Mouse (Mus musculus) lung, embryonic 14.5 days (tissue): ENCODE measurements around the gene Mettl23. TPM values are rescaled to one million over a fixed set of nuclear protein-coding genes. Genes with fewer than 3 reads are reported as not detected.

Source experiments
- ATAC-seq: fragments of 200-750 bp; cut with Nextera tagmentation; 2 replicates; pipeline ENCODE4 v1.8.0; 2017; ENCODE audit warnings: mild to moderate bottlenecking, moderate TSS enrichment, moderate library complexity; ENCODE audit not compliant: insufficient read depth
- DNase-seq: peaks from one replicate; pipeline ENCODE4 v3.0.0-alpha.2; 2015
- H3K27ac ChIP-seq: fragments of 300-500 bp; sonication (generic); 2 replicates; pipeline ENCODE4 v1.5.1; 2014; ENCODE audit warnings: low read depth, mild to moderate bottlenecking, moderate library complexity
- H3K27me3 ChIP-seq: fragments of 300-500 bp; sonication (generic); 2 replicates; pipeline ENCODE4 v1.6.1; 2014; ENCODE audit warnings: low read length, control low read depth; ENCODE audit not compliant: insufficient read depth
- H3K36me3 ChIP-seq: fragments of 300-500 bp; sonication (generic); 2 replicates; pipeline ENCODE4 v1.6.1; 2014; ENCODE audit warnings: control low read depth; ENCODE audit not compliant: insufficient read depth
- H3K4me1 ChIP-seq: fragments of 300-500 bp; sonication (generic); 2 replicates; pipeline ENCODE4 v1.6.1; 2014; ENCODE audit warnings: antibody characterized with exemption, control low read depth; ENCODE audit not compliant: insufficient read depth
- H3K4me2 ChIP-seq: fragments of 300-500 bp; sonication (generic); 2 replicates; pipeline ENCODE4 v1.6.1; 2014; ENCODE audit warnings: mild to moderate bottlenecking
- H3K4me3 ChIP-seq: fragments of 300-500 bp; sonication (generic); 2 replicates; pipeline ENCODE4 v1.5.1; 2014; ENCODE audit warnings: low read depth, low read length
- H3K9ac ChIP-seq: fragments of 300-500 bp; sonication (generic); 2 replicates; pipeline ENCODE4 v1.6.1; 2014
- H3K9me3 ChIP-seq: fragments of 300-500 bp; sonication (generic); 2 replicates; pipeline ENCODE4 v1.6.1; 2016; ENCODE audit warnings: low read depth, low read length, control low read depth
- CTCF ChIP-seq: IDR thresholded peaks from 2 replicates; pipeline ENCODE4 v1.5.1; 2016; ENCODE audit warnings: antibody characterized with exemption, low read depth
- WGBS: fragments of 180-500 bp; shearing (Covaris S2); extraction: QIAGEN DNeasy Blood & Tissue Kit; methylation state at CpG from one replicate; pipeline ENCODE4 v1.1.7; 2014; 5-methylcytosine and 5-hydroxymethylcytosine counted together
- polyA plus RNA-seq: library from polyadenylated mRNA; unstranded; fragments of >200 nt; fragmentation: Nextera tagmentation; extraction: Ambion mirVana; gene quantifications from 2 replicates; pipeline ENCODE4 v1.2.1, GENCODE M21; 2014

Gene Mettl23
- polyA plus RNA-seq, 1 experiment from 2014 or later = 62.2 TPM

DNA sequence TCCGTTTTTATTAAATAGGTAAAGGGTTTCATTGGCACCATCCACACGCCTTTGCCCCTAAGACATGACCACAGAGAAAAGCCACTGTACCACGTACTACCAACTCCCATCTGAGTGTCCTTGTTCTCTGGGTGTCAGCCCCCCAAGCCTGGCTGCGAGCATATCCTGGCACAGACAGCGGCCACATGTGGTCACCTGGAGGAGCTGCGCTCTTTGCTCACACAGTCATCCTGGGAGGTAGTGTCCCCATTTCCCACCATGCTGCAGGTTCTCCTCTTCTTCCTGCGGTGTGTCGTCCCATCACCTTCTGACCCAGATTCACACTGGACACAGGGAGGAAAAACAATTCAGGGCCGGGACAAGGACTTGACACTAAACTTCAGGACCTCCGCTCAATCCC, 5.6 kb upstream of the Mettl23 start:
- 93% methylated on average over 10 of the region's 10 CpGs for WGBS
- Histone ChIP-seq H3K36me3 (peaks cover 92% of the 10 kb centered on the region), H3K9me3 (no peaks in the 10 kb centered on the region), H3K27me3 (no peaks in the 10 kb centered on the region), H3K4me2 (no peak overlapping the region), H3K9ac (no peak overlapping the region), H3K27ac (no peak overlapping the region), H3K4me1 (peaks cover 3% of the 10 kb centered on the region; the same call in 1 of the 2 replicates), H3K4me3 (no peak overlapping the region)
- no peak for ATAC-seq
- TF ChIP-seq CTCF = 0 out of 2 replicates have a peak, but pooled peaks have one; percentile 6
- DNase-seq = no peak

DNA sequence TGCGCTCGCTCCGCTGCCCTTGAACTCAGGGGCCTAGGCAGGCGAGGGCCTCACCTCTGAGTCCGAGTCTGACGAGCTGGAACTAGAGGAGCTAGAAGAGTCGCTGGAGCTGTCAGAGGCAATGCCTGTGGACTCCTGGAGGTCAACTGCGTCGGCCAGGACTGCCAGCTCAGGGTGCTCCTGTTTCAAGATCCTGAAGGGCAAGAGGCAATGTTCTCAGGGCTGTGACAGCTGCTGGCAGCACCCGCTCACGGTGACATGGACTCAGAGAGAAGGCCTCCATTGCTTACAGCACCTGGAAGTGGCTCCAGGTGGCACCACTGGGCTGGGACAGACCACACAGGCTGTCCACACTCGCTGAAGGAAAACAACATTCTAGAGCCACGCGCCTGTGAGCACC, 4.1 kb upstream of the Mettl23 start:
- no peaks in the 10 kb centered on the region for H3K9me3 ChIP-seq
- peaks cover 78% of the 10 kb centered on the region for H3K36me3 ChIP-seq
- no peaks in the 10 kb centered on the region for H3K27me3 ChIP-seq
- no peak overlapping the region for H3K4me2 ChIP-seq
- peaks cover 3% of the 10 kb centered on the region; the same call in 1 of the 2 replicates for H3K4me1 ChIP-seq
- H3K27ac ChIP-seq = no peak overlapping the region
- DNase-seq = no peak
- H3K4me3 ChIP-seq = no peak overlapping the region
- ATAC-seq = no peak
- TF ChIP-seq CTCF = no peak
- 85% methylated on average over 14 of the region's 14 CpGs for WGBS
- no peak overlapping the region for H3K9ac ChIP-seq

DNA sequence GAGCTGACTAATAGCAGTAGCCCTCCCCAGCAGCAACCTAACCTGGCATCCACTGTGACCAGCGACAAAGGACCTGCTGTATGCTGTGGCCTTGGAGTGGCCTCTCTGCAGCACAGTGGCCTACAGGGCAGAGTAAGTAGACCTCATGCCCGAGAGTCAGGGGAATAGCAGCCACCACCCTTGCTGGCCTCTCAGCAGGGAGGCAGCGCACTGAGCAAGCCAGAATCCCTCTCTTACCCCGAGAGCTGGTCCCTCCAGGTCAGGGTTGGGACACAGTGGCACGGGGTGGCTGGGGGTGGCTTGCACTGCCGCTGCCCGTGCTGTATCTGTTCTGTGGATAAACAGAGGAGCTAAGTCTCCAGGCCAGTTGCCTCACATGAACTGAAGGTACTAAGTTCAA, 3.5 kb upstream of the Mettl23 start:
- Histone ChIP-seq H3K27ac (no peak overlapping the region), H3K9me3 (no peaks in the 10 kb centered on the region), H3K4me3 (no peak overlapping the region), H3K4me1 (peaks cover 3% of the 10 kb centered on the region; the same call in 1 of the 2 replicates), H3K4me2 (no peak overlapping the region), H3K9ac (no peak overlapping the region), H3K27me3 (no peaks in the 10 kb centered on the region), H3K36me3 (peaks cover 71% of the 10 kb centered on the region)
- no peak for ATAC-seq
- no peak for TF ChIP-seq CTCF
- DNase-seq = no peak
- 74% methylated on average over 7 of the region's 7 CpGs for WGBS

DNA sequence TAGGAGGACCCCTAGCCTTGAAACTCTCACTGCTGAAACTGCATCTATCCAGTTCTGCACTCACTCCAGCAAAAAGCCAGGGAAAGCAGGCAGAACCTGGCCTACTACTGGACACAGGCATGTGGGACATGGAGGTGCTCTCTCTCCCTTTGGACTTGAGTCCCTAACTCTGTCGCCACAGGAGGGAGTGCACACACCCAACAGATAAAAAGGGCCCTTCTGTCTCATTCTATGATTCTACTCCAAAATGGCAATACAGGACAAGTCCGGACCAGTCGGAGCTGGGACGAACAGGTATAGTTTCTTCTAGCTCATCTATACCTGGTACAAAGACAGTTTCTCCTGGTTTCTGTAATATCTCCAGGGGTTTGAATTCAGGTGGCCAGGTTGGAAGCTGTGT, 2.3 kb upstream of the Mettl23 start:
- peaks cover 3% of the 10 kb centered on the region; the same call in 1 of the 2 replicates for H3K4me1 ChIP-seq
- peak overlapping the region; percentile 83; the same call in 1 of the 2 replicates for H3K4me3 ChIP-seq
- H3K36me3 ChIP-seq = peaks cover 60% of the 10 kb centered on the region
- 82% methylated on average over 4 of the region's 4 CpGs for WGBS
- no peaks in the 10 kb centered on the region for H3K27me3 ChIP-seq
- H3K9me3 ChIP-seq = no peaks in the 10 kb centered on the region
- DNase-seq = no peak
- no peak for ATAC-seq
- peak overlapping the region; percentile 84 for H3K4me2 ChIP-seq
- no peak for TF ChIP-seq CTCF
- no peak overlapping the region for H3K27ac ChIP-seq
- H3K9ac ChIP-seq = peak overlapping the region; percentile 88; the same call in 1 of the 2 replicates

DNA sequence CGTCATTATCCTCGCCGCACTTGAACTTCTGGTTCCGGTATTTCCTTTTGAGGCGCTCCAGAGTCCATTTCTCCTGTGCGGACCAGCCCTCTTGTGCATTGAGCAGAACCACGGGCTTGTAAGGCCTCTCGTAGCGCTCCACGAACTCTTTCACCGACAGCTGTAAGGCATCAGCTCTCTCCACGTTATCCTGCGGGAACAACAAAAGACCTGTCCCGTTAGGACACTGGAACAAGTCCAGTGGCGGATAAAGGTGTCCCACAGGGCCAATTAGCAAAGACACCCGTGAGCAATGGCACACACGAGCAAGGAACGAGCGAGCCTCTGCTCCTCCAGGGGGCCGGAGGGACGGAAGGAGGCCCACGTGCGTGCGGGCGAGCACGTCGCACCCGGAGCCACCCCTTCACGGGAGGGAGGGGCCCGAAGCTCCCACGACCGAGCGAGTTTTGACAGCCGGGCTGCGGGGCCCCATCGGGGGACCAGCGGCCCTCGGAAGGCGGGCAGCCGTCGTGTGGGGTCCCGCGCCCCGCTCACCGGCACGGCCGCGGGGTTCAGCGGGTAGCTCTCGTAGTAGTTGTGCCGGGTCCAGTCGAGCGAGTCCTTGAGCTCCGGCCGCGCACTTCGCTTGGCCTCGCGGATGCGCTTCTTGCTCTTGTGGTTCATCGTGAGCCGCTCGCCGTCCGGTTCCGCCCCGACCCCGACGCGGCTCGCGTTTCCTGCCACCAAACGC, 382 bp upstream of the Mettl23 start:
- Histone ChIP-seq H3K9ac (peak overlapping the region; percentile 88), H3K27me3 (no peaks in the 10 kb centered on the region), H3K36me3 (peaks cover 54% of the 10 kb centered on the region), H3K9me3 (no peaks in the 10 kb centered on the region), H3K27ac (peak overlapping the region; percentile 99), H3K4me1 (peaks cover 3% of the 10 kb centered on the region; the same call in 1 of the 2 replicates), H3K4me2 (peak overlapping the region; percentile 84), H3K4me3 (peak overlapping the region; percentile 83)
- peak; percentile 28; the same call in 1 of the 2 replicates for TF ChIP-seq CTCF
- ATAC-seq = peak; percentile 61
- under 1% methylated on average over 73 of the region's 73 CpGs for WGBS
- DNase-seq = peak; percentile 82

DNA sequence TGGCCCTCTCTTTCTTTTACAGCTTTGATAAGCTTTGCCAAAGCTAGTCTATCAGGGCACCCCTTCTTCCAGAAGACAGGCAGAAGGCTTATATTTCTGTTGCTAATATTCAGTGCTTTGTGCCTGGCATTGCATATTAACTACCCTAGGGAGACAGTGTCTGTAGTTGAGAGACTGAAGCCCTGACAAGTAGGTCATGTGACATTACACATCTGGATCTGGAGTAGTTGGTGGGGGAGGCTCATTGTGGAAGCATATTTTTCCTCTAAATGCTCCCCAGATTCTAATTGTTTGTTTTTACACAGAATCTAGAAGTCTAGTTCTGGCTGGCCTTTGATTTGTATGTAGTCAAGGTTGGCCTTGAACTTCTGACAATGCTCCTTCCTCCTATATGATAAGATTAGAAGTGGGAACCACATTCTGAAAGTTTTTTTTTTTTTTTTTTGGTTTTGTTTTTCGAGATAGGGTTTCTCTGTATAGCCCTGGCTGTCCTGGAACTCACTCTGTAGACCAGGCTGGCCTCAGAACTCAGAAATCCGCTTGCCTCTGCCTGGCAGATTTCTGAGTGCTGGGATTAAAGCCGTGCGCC, 3.6 kb downstream of the Mettl23 start:
- Histone ChIP-seq H3K4me3 (no peak overlapping the region), H3K36me3 (peaks cover 52% of the 10 kb centered on the region), H3K27me3 (no peaks in the 10 kb centered on the region), H3K27ac (no peak overlapping the region), H3K4me2 (no peak overlapping the region), H3K4me1 (no peaks in the 10 kb centered on the region), H3K9me3 (no peaks in the 10 kb centered on the region), H3K9ac (no peak overlapping the region)
- WGBS = 82% methylated on average over 4 of the region's 4 CpGs
- no peak for DNase-seq
- no peak for ATAC-seq
- TF ChIP-seq CTCF = no peak
